Mouse (Mus musculus): ENCODE data around the gene B430306N03Rik. TPM values are rescaled to one million over a fixed set of nuclear protein-coding genes. Genes with fewer than 3 reads are reported as not detected.

B430306N03Rik gene
- polyA plus RNA-seq, 1 experiment from 2014 or later, result 0.09 TPM

DNA sequence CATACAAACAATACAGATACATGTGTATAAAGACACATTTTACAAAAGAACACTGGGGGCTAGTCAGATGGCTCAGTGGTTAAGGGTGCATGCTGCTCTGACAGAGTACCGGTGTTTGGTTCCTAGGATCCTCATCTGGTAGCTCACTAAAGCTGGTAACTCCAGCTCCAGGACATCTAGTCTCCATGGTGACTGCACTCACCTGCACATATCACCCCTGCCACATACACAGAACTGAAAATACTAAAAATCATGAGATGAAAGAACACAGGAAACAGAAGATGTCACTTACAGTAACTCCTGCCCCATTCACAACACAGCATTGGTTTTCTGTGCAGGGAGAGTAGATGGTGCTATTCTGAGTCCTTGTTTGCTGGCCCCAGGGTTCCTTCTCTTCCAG is 2.7 kb downstream of the B430306N03Rik start:
- Histone ChIP-seq H3K27me3 (ENCODE audit: control insufficient read depth, insufficient read depth, low read length) (no peaks in the 10 kb centered on the region), H3K27ac (replicated peaks in 1 of 2; ENCODE audit: control insufficient read depth in 1 of 2, insufficient read depth in 1 of 2, low read depth in 2 of 2, low read length in 2 of 2) (no peak overlapping the region), H3K36me3 (ENCODE audit: control insufficient read depth, insufficient read depth, low read length) (no peaks in the 10 kb centered on the region), H3K9ac (ENCODE audit: low read length) (no peak overlapping the region), H3K9me3 (ENCODE audit: control insufficient read depth, low read length) (no peaks in the 10 kb centered on the region), H3K4me1 (ENCODE audit: control insufficient read depth in 2 of 2, insufficient read depth in 2 of 2, low read length in 2 of 2) (no peaks in the 10 kb centered on the region), H3K4me2 (ENCODE audit: low read length) (no peak overlapping the region), H3K4me3 (ENCODE audit: control insufficient read depth in 1 of 2, insufficient read depth in 1 of 2, low read depth in 1 of 2, low read length in 2 of 2) (no peak overlapping the region)
- 77% methylated on average over 1 of the region's 1 CpGs for WGBS
- ATAC-seq (ENCODE audit: insufficient number of reproducible peaks, insufficient read depth, low FRiP score, low read depth), result no peak

- Histone ChIP-seq H3K36me3 (ENCODE audit: control insufficient read depth, insufficient read depth, low read length) (no peaks in the 10 kb centered on the region), H3K9ac (ENCODE audit: low read length) (no peak overlapping the region), H3K27ac (replicated peaks in 1 of 2; ENCODE audit: control insufficient read depth in 1 of 2, insufficient read depth in 1 of 2, low read depth in 2 of 2, low read length in 2 of 2) (no peak overlapping the region), H3K9me3 (ENCODE audit: control insufficient read depth, low read length) (no peaks in the 10 kb centered on the region), H3K4me3 (ENCODE audit: control insufficient read depth in 1 of 2, insufficient read depth in 1 of 2, low read depth in 1 of 2, low read length in 2 of 2) (no peak overlapping the region), H3K27me3 (ENCODE audit: control insufficient read depth, insufficient read depth, low read length) (no peaks in the 10 kb centered on the region), H3K4me1 (ENCODE audit: control insufficient read depth in 2 of 2, insufficient read depth in 2 of 2, low read length in 2 of 2) (no peaks in the 10 kb centered on the region), H3K4me2 (ENCODE audit: low read length) (no peak overlapping the region)
- WGBS, result 63% methylated on average over 2 of the region's 2 CpGs
- no peak for ATAC-seq (ENCODE audit: insufficient number of reproducible peaks, insufficient read depth, low FRiP score, low read depth)
Observed at GRCm38 (mm10) chr17:48321279-48321678, 5.3 kb downstream of the B430306N03Rik start.

DNA sequence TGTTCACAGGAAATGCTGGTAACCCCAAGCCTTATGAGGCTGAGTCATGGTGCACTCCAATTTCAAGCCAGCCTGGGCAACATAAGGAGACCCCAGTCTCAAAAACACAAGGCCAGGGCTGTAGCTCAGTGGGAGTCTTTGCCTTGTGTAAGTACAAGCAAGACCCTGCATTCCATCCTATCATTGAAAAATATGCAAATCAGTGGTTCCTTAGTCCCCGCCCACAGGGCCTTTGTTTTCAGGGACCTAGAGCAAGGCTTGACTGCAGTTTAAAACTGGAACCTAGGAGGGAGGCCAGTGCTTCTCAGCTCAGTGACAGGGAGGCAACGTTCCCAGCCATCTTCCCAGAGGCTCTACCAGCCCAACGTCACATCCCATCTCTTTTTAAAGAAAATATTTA is 7.3 kb downstream of the B430306N03Rik start:
- H3K4me2 ChIP-seq (ENCODE audit: low read length), result no peak overlapping the region
- 74% methylated on average over 3 of the region's 3 CpGs for WGBS
- H3K27me3 ChIP-seq (ENCODE audit: control insufficient read depth, insufficient read depth, low read length), result no peaks in the 10 kb centered on the region
- ATAC-seq (ENCODE audit: insufficient number of reproducible peaks, insufficient read depth, low FRiP score, low read depth), result no peak
- H3K9me3 ChIP-seq (ENCODE audit: control insufficient read depth, low read length), result no peaks in the 10 kb centered on the region
- no peak overlapping the region for H3K9ac ChIP-seq (ENCODE audit: low read length)
- no peaks in the 10 kb centered on the region for H3K36me3 ChIP-seq (ENCODE audit: control insufficient read depth, insufficient read depth, low read length)
- H3K4me3 ChIP-seq (ENCODE audit: control insufficient read depth in 1 of 2, insufficient read depth in 1 of 2, low read depth in 1 of 2, low read length in 2 of 2), result no peak overlapping the region
- no peaks in the 10 kb centered on the region for H3K4me1 ChIP-seq (ENCODE audit: control insufficient read depth in 2 of 2, insufficient read depth in 2 of 2, low read length in 2 of 2)
- no peak overlapping the region for H3K27ac ChIP-seq (replicated peaks in 1 of 2; ENCODE audit: control insufficient read depth in 1 of 2, insufficient read depth in 1 of 2, low read depth in 2 of 2, low read length in 2 of 2)

GRCm38 (mm10) chr17:48324258-48324657 is 8.3 kb downstream of the B430306N03Rik start:
- no peak for ATAC-seq (ENCODE audit: insufficient number of reproducible peaks, insufficient read depth, low FRiP score, low read depth)
- H3K36me3 ChIP-seq (ENCODE audit: control insufficient read depth, insufficient read depth, low read length), result no peaks in the 10 kb centered on the region
- WGBS, result 89% methylated on average over 5 of the region's 5 CpGs
- no peak overlapping the region for H3K4me3 ChIP-seq (ENCODE audit: control insufficient read depth in 1 of 2, insufficient read depth in 1 of 2, low read depth in 1 of 2, low read length in 2 of 2)
- no peaks in the 10 kb centered on the region for H3K9me3 ChIP-seq (ENCODE audit: control insufficient read depth, low read length)
- H3K4me1 ChIP-seq (ENCODE audit: control insufficient read depth in 2 of 2, insufficient read depth in 2 of 2, low read length in 2 of 2), result no peaks in the 10 kb centered on the region
- H3K27ac ChIP-seq (replicated peaks in 1 of 2; ENCODE audit: control insufficient read depth in 1 of 2, insufficient read depth in 1 of 2, low read depth in 2 of 2, low read length in 2 of 2), result no peak overlapping the region
- no peaks in the 10 kb centered on the region for H3K27me3 ChIP-seq (ENCODE audit: control insufficient read depth, insufficient read depth, low read length)
- no peak overlapping the region for H3K9ac ChIP-seq (ENCODE audit: low read length)
- no peak overlapping the region for H3K4me2 ChIP-seq (ENCODE audit: low read length)

- no peaks in the 10 kb centered on the region for H3K4me1 ChIP-seq (ENCODE audit: control insufficient read depth in 2 of 2, insufficient read depth in 2 of 2, low read length in 2 of 2)
- H3K4me3 ChIP-seq (ENCODE audit: control insufficient read depth in 1 of 2, insufficient read depth in 1 of 2, low read depth in 1 of 2, low read length in 2 of 2), result no peak overlapping the region
- no peak overlapping the region for H3K4me2 ChIP-seq (ENCODE audit: low read length)
- H3K36me3 ChIP-seq (ENCODE audit: control insufficient read depth, insufficient read depth, low read length), result no peaks in the 10 kb centered on the region
- no peak overlapping the region for H3K27ac ChIP-seq (replicated peaks in 1 of 2; ENCODE audit: control insufficient read depth in 1 of 2, insufficient read depth in 1 of 2, low read depth in 2 of 2, low read length in 2 of 2)
- no peak overlapping the region for H3K9ac ChIP-seq (ENCODE audit: low read length)
- no peaks in the 10 kb centered on the region for H3K9me3 ChIP-seq (ENCODE audit: control insufficient read depth, low read length)
- H3K27me3 ChIP-seq (ENCODE audit: control insufficient read depth, insufficient read depth, low read length), result no peaks in the 10 kb centered on the region
- 84% methylated on average over 6 of the region's 6 CpGs for WGBS
- no peak for ATAC-seq (ENCODE audit: insufficient number of reproducible peaks, insufficient read depth, low FRiP score, low read depth)
Observed at GRCm38 (mm10) chr17:48325093-48325492, 9.2 kb downstream of the B430306N03Rik start.

- Histone ChIP-seq H3K4me2 (ENCODE audit: low read length) (no peak overlapping the region), H3K4me1 (ENCODE audit: control insufficient read depth in 2 of 2, insufficient read depth in 2 of 2, low read length in 2 of 2) (no peaks in the 10 kb centered on the region), H3K9me3 (ENCODE audit: control insufficient read depth, low read length) (no peaks in the 10 kb centered on the region), H3K27ac (replicated peaks in 1 of 2; ENCODE audit: control insufficient read depth in 1 of 2, insufficient read depth in 1 of 2, low read depth in 2 of 2, low read length in 2 of 2) (no peak overlapping the region), H3K9ac (ENCODE audit: low read length) (no peak overlapping the region), H3K4me3 (ENCODE audit: control insufficient read depth in 1 of 2, insufficient read depth in 1 of 2, low read depth in 1 of 2, low read length in 2 of 2) (no peak overlapping the region), H3K36me3 (ENCODE audit: control insufficient read depth, insufficient read depth, low read length) (no peaks in the 10 kb centered on the region), H3K27me3 (ENCODE audit: control insufficient read depth, insufficient read depth, low read length) (no peaks in the 10 kb centered on the region)
- ATAC-seq (ENCODE audit: insufficient number of reproducible peaks, insufficient read depth, low FRiP score, low read depth), result no peak
- 78% methylated on average over 11 of the region's 11 CpGs for WGBS
Observed at GRCm38 (mm10) chr17:48325638-48326037, 9.7 kb downstream of the B430306N03Rik start.

GRCm38 (mm10) chr17:48326656-48327055 is 10.7 kb downstream of the B430306N03Rik start:
- Histone ChIP-seq H3K9me3 (ENCODE audit: control insufficient read depth, low read length) (no peaks in the 10 kb centered on the region), H3K4me2 (ENCODE audit: low read length) (no peak overlapping the region), H3K4me3 (ENCODE audit: control insufficient read depth in 1 of 2, insufficient read depth in 1 of 2, low read depth in 1 of 2, low read length in 2 of 2) (no peak overlapping the region), H3K4me1 (ENCODE audit: control insufficient read depth in 2 of 2, insufficient read depth in 2 of 2, low read length in 2 of 2) (no peaks in the 10 kb centered on the region), H3K27me3 (ENCODE audit: control insufficient read depth, insufficient read depth, low read length) (no peaks in the 10 kb centered on the region), H3K9ac (ENCODE audit: low read length) (no peak overlapping the region), H3K27ac (replicated peaks in 1 of 2; ENCODE audit: control insufficient read depth in 1 of 2, insufficient read depth in 1 of 2, low read depth in 2 of 2, low read length in 2 of 2) (no peak overlapping the region), H3K36me3 (ENCODE audit: control insufficient read depth, insufficient read depth, low read length) (no peaks in the 10 kb centered on the region)
- 60% methylated on average over 4 of the region's 4 CpGs for WGBS
- no peak for ATAC-seq (ENCODE audit: insufficient number of reproducible peaks, insufficient read depth, low FRiP score, low read depth)

- Histone ChIP-seq H3K4me3 (ENCODE audit: control insufficient read depth in 1 of 2, insufficient read depth in 1 of 2, low read depth in 1 of 2, low read length in 2 of 2) (no peak overlapping the region), H3K27me3 (ENCODE audit: control insufficient read depth, insufficient read depth, low read length) (no peaks in the 10 kb centered on the region), H3K4me2 (ENCODE audit: low read length) (no peak overlapping the region), H3K9ac (ENCODE audit: low read length) (no peak overlapping the region), H3K9me3 (ENCODE audit: control insufficient read depth, low read length) (no peaks in the 10 kb centered on the region), H3K36me3 (ENCODE audit: control insufficient read depth, insufficient read depth, low read length) (no peaks in the 10 kb centered on the region), H3K27ac (replicated peaks in 1 of 2; ENCODE audit: control insufficient read depth in 1 of 2, insufficient read depth in 1 of 2, low read depth in 2 of 2, low read length in 2 of 2) (no peak overlapping the region), H3K4me1 (ENCODE audit: control insufficient read depth in 2 of 2, insufficient read depth in 2 of 2, low read length in 2 of 2) (no peaks in the 10 kb centered on the region)
- 69% methylated on average over 2 of the region's 2 CpGs for WGBS
- ATAC-seq (ENCODE audit: insufficient number of reproducible peaks, insufficient read depth, low FRiP score, low read depth), result no peak
Observed at GRCm38 (mm10) chr17:48332524-48332923, 16.6 kb downstream of the B430306N03Rik start.

Measured in heart, embryonic 14.5 days (tissue).